Mouse (Mus musculus) stomach, embryonic 15.5 days (tissue): Measurements from ENCODE around the gene E2f1. TPM values are rescaled to one million over a fixed set of nuclear protein-coding genes. Genes with fewer than 3 reads are reported as not detected.

Experiments
- ATAC-seq: fragments of 200-750 bp; cut with Nextera tagmentation; 2 replicates; pipeline ENCODE4 v1.8.0; 2017; ENCODE audit warnings: low read depth, moderate number of reproducible peaks, moderate TSS enrichment; ENCODE audit not compliant: insufficient read depth, low FRiP score
- H3K27ac ChIP-seq: fragments of 300-500 bp; sonication (generic); 2 replicates; pipeline ENCODE4 v1.5.1; 2015; ENCODE audit warnings: mild to moderate bottlenecking, inconsistent platforms
- H3K27me3 ChIP-seq: fragments of 300-500 bp; sonication (generic); replicated peaks from 2 replicates; pipeline ENCODE4 v1.6.1; 2015; ENCODE audit warnings: inconsistent platforms
- H3K36me3 ChIP-seq: fragments of 300-500 bp; sonication (generic); 2 replicates; pipeline ENCODE4 v1.6.1; 2015; ENCODE audit warnings: inconsistent platforms
- H3K4me1 ChIP-seq: fragments of 300-500 bp; sonication (generic); 2 replicates; pipeline ENCODE4 v1.6.1; 2015; ENCODE audit warnings: inconsistent platforms
- H3K4me2 ChIP-seq: fragments of 300-500 bp; sonication (generic); 2 replicates; pipeline ENCODE4 v1.6.1; 2015; ENCODE audit warnings: mild to moderate bottlenecking, inconsistent platforms
- H3K4me3 ChIP-seq: fragments of 300-500 bp; sonication (generic); replicated peaks from 2 replicates; pipeline ENCODE4 v1.5.1; 2015; ENCODE audit warnings: inconsistent platforms
- H3K9ac ChIP-seq: fragments of 300-500 bp; sonication (generic); 2 replicates; pipeline ENCODE4 v1.6.1; 2015; ENCODE audit warnings: inconsistent platforms
- H3K9me3 ChIP-seq: fragments of 300-500 bp; sonication (generic); 2 replicates; pipeline ENCODE4 v1.6.1; 2016; ENCODE audit warnings: inconsistent platforms
- WGBS: fragments of 180-500 bp; shearing (Covaris S2); methylation state at CpG from one replicate; pipeline ENCODE4 v1.1.7; 2015; 5-methylcytosine and 5-hydroxymethylcytosine counted together
- polyA plus RNA-seq: library from polyadenylated mRNA; unstranded; fragments of >200 nt; fragmentation: Nextera tagmentation; extraction: Ambion mirVana; gene quantifications from 2 replicates; pipeline ENCODE4 v1.2.1, GENCODE M21; 2015

Gene E2f1
- 20.2 and 21.1 TPM in 2 replicates for polyA plus RNA-seq

GRCm38 (mm10) chr2:154569836-154570286 lies at the start of gene E2f1:
Gene E2f1 (minus strand): TSS chr2:154569892.
- WGBS, result under 1% methylated on average over 43 of the region's 44 CpGs
- H3K4me3 ChIP-seq, result peak within 1 kb of the TSS; percentile 89
- peak; percentile 97 for ATAC-seq

GRCm38 (mm10) chr2:154617061-154617460 lies 47.4 kb upstream of the E2f1 start:
- ATAC-seq, result no peak
- 89% methylated on average over 3 of the region's 3 CpGs for WGBS

More at GRCm38 (mm10) chr2:154569836-154570286, at the start of gene E2f1:
- peak within 1 kb of the TSS; percentile 84 for H3K4me2 ChIP-seq
- H3K36me3 ChIP-seq, result no peaks in the 10 kb centered on the region
- H3K9ac ChIP-seq, result peak within 1 kb of the TSS; percentile 45
- H3K4me1 ChIP-seq, result peaks cover 31% of the 10 kb centered on the region
- peak within 1 kb of the TSS; percentile 93 for H3K27ac ChIP-seq
- no peaks in the 10 kb centered on the region for H3K9me3 ChIP-seq
- H3K27me3 ChIP-seq, result no peaks in the 10 kb centered on the region

DNA sequence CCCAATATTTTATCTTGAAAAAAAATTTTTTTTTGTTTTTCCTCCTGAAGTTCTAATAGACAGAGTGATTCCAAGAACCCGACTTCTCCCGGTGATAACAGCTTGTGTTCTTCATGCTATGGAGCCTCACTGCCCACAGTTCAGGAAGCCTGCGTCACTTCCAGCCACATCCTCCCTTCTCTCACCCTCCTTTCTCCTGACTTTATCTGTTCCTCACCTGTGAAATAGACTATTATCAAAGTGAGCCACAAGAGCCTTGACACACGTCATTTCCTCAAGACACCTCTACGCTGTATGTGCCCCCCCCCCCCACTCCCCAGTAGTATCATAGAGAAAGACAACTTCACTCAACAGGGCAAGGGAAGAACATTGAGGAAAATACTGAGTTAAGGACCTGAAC lies 46.0 kb upstream of the E2f1 start:
- ATAC-seq, result no peak
- H3K4me3 ChIP-seq, result no peak overlapping the region
- H3K4me1 ChIP-seq, result peaks cover 5% of the 10 kb centered on the region; the same call in 1 of the 2 replicates
- no peak overlapping the region for H3K27ac ChIP-seq
- no peak overlapping the region for H3K9ac ChIP-seq
- H3K9me3 ChIP-seq, result no peaks in the 10 kb centered on the region
- H3K27me3 ChIP-seq, result no peaks in the 10 kb centered on the region
- 84% methylated on average over 5 of the region's 5 CpGs for WGBS
- no peak overlapping the region for H3K4me2 ChIP-seq
- no peaks in the 10 kb centered on the region for H3K36me3 ChIP-seq

More at GRCm38 (mm10) chr2:154617061-154617460, 47.4 kb upstream of the E2f1 start:
- Histone ChIP-seq H3K4me3 (no peak overlapping the region), H3K9me3 (no peaks in the 10 kb centered on the region), H3K4me2 (no peak overlapping the region), H3K27ac (no peak overlapping the region), H3K4me1 (peaks cover 5% of the 10 kb centered on the region; the same call in 1 of the 2 replicates), H3K27me3 (no peaks in the 10 kb centered on the region), H3K36me3 (no peaks in the 10 kb centered on the region), H3K9ac (no peak overlapping the region)

DNA sequence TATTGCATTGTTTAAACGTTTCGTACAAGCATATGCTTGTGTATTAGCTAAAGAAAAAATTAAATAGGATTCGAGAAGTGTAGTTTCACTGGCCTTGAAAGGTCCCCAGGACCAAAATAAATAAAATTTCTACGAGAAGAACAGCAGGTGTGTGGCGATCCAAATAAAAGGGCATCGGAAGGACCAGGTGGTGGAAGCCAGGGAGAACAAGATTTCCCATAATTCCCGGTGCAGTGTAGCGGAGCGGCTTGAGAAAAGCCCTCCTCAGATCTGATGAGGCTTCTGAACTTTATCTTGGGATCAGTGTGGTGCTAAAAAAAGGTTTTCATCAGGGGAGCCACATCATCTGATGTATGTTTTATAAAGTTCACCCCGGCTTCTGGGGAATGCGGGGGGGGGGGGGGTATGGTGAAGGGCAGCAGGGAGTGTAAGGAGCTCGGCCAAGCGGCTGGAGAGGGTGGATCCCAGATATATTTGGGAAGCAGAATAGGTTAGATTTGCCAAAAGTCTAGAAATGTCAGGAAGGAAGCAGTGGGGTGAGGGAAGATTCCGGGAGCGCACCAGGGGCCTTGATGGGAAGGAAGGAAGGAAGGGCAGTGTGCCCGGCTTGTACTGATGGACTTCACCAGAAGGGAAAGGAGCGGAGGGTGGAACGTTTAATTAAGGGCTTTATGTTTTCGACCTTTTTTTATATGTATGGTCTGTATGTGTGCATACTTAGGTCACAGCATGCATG lies 45.3 kb upstream of the E2f1 start:
- H3K36me3 ChIP-seq, result no peaks in the 10 kb centered on the region
- H3K27ac ChIP-seq, result peak overlapping the region; percentile 11; the same call in 1 of the 2 replicates
- no peak overlapping the region for H3K9ac ChIP-seq
- peak overlapping the region; percentile 20; the same call in 1 of the 2 replicates for H3K4me2 ChIP-seq
- 59% methylated on average over 19 of the region's 19 CpGs for WGBS
- H3K9me3 ChIP-seq, result no peaks in the 10 kb centered on the region
- no peak for ATAC-seq
- H3K27me3 ChIP-seq, result no peaks in the 10 kb centered on the region
- no peak overlapping the region for H3K4me3 ChIP-seq
- peaks cover 5% of the 10 kb centered on the region; the same call in 1 of the 2 replicates for H3K4me1 ChIP-seq

DNA sequence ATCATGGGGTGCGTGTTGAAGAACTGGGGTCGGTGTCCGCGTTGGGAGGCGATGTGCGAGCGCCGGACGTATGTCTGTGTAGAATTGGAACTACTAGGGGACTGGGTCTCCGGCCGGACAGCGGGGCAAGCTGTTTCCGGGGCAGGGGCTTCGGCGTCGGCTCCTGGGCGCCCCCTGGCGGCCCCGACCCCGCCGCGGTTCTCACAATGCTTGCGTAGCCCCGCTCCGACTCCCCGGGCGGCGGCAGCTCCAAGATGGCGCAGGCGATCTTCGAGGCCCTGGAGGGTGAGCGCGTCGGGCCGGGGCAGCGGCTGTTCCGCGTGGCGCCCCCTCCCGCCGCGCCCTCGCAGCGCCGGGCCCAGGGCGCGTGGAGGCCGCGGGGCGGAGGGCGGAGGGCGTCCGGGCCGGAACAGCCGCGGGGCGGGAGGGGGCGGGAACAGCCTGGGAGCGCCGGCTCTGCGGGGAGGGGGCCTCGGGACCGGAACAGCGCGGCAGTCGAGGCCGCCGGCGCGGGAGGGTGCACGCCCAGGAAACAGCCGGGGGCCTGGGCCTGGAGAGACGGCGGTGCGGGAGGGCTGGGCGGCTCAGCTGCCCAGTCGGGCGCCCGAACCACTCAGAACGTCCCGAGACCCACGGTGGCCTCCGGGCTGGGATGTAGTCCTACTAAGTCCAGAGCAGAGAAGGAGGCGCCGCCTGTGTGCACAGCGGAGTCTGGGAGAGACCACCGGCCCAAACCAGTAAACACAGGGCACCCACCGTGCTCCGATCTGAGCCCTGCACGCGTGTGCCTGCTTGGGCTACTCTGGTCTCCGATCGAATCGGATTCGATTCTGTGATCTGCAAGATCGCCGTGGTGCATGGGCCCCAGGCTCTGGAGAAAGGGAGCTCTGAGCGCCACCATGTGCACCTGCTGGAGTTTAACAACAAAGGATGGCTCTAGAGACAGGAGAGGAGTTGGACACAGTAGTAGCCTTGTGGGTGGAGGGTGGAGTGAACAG lies 43.7 kb upstream of the E2f1 start, which contains the start of the genes Zfp341 and 4930519P11Rik:
Zfp341 (plus strand) TSS at position 180 of the 998 bp plus-strand sequence.
4930519P11Rik (minus strand) TSS at position 320 of the 998 bp plus-strand sequence.
- H3K36me3 ChIP-seq, result no peaks in the 10 kb centered on the region

DNA sequence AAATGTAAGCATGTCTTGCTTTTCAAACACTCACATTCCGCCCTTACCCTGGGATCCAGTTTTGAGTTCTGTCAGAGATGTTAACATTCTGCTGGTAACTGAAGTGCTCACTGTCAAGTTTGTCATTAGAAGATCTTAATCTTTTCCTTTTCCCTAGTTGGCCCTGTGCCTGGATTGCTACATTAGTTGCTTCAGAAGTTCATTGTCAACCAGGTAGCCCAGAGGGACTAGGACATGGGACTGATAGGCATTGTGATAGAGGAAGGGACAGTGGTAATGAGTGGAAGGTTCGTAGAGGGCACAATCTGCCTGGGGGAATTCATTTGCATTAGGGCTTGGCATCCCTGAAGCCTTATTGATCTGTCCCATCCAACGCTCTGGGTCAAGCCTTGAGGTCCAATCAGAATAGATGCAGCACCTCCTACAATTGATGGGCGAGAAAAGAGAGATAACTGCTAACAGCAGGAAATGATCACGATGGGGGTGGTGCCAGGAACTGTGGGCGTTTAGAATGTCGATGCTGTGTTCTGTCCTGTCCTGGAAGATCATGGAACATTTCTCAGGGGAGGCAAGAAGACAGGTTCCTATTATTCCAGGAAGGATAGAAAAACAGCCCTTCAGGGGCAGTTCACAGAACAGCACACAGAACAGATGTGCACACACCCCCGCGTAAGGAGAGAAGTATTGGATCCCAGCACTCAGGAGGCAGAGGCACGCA lies 39.5 kb upstream of the E2f1 start:
- 60% methylated on average over 10 of the region's 10 CpGs for WGBS
- Histone ChIP-seq H3K4me3 (no peak overlapping the region), H3K36me3 (no peaks in the 10 kb centered on the region), H3K27me3 (no peaks in the 10 kb centered on the region), H3K27ac (no peak overlapping the region), H3K4me2 (no peak overlapping the region), H3K9me3 (no peaks in the 10 kb centered on the region), H3K9ac (no peak overlapping the region), H3K4me1 (peaks cover 5% of the 10 kb centered on the region; the same call in 1 of the 2 replicates)
- no peak for ATAC-seq

More for the DNA sequence above, 43.7 kb upstream of the E2f1 start, which contains the start of the genes Zfp341 and 4930519P11Rik:
- Histone ChIP-seq H3K27ac (peak within 1 kb of the TSS; percentile 95), H3K27me3 (no peaks in the 10 kb centered on the region), H3K9me3 (no peaks in the 10 kb centered on the region), H3K4me1 (peaks cover 5% of the 10 kb centered on the region; the same call in 1 of the 2 replicates), H3K4me2 (peak within 1 kb of the TSS; percentile 73), H3K4me3 (peak within 1 kb of the TSS; percentile 50), H3K9ac (peak within 1 kb of the TSS; percentile 62; the same call in 1 of the 2 replicates)
- under 1% methylated on average over 76 of the region's 98 CpGs for WGBS
- peak; percentile 94 for ATAC-seq

DNA sequence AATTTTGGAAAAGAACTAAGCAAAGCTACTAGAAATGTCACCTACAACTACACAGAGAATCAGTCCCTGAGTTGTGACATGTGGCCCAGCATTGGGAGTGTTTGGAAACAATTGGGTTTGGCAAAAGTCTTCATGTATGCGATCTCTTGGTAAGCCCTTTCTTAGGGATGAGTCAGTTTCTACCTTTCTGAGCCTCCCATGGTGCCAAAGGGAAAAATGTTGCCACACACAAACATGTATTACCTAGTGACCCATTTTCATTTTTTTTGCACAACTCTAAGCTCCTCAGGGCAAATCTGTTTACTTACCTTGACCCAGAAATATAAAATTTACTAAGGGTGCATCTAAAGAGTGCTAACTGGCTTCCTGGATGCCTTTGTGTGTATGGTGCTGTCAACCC lies 37.3 kb upstream of the E2f1 start:
- Histone ChIP-seq H3K4me2 (no peak overlapping the region), H3K9ac (no peak overlapping the region), H3K4me3 (no peak overlapping the region), H3K27me3 (no peaks in the 10 kb centered on the region), H3K9me3 (no peaks in the 10 kb centered on the region), H3K27ac (no peak overlapping the region), H3K36me3 (no peaks in the 10 kb centered on the region), H3K4me1 (peaks cover 10% of the 10 kb centered on the region; the same call in 1 of the 2 replicates)
- 82% methylated on average over 1 of the region's 1 CpGs for WGBS
- no peak for ATAC-seq

DNA sequence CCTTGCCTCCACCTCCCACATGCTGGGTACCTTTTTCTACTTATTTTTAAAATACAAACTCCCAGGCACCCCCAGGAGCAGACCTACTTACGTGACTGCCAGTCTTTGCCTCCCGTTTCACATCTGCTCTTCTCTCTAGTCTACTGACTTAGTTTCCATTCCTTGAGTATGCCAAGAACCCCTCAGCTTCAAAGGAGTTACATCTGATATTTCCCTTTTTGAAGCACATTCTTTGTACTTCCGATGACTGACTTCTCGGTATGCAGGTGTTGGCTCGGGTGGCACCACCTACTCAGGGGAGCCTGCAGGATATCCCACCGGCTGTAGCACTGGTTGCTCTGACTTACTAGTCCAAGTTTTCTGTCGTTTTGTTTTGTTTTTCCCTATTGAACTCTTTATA lies 34.5 kb upstream of the E2f1 start:
- no peak for ATAC-seq
- H3K9ac ChIP-seq, result no peak overlapping the region

DNA sequence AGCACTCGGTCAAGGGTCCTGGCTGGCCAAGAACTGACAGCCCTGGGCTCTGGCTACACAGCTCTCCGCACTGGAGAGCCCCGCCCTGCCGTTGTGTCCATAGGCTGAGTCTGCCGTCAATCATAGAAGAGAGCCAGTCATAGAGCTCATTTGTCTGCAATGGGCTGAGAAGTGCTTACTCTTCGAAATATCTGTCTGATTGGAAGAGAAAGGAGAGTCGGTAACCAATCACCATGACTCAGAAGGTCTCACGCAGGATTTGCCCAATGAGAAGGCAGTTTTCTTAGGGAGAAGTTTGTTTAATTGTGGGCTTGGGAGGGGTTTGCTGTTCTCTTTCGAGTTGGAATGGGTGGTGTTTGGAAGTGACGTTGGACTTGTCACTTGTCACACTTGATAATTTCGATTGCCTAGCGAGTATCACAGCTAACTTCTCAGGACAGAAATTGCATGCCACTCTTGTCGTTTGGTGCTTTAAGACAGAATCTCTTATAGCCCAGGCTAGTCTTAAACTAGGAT lies 34.0 kb upstream of the E2f1 start, which contains the start of gene Pxmp4:
Pxmp4 (minus strand) TSS at position 71 of the 516 bp plus-strand sequence.
- WGBS, result under 1% methylated on average over 13 of the region's 13 CpGs
- H3K27me3 ChIP-seq, result no peaks in the 10 kb centered on the region

More for the DNA sequence above, 34.5 kb upstream of the E2f1 start:
- peak overlapping the region; percentile 80 for H3K4me3 ChIP-seq
- no peaks in the 10 kb centered on the region for H3K27me3 ChIP-seq
- H3K4me1 ChIP-seq, result peaks cover 10% of the 10 kb centered on the region; the same call in 1 of the 2 replicates
- peak overlapping the region; percentile 32; the same call in 1 of the 2 replicates for H3K27ac ChIP-seq
- H3K9me3 ChIP-seq, result no peaks in the 10 kb centered on the region
- WGBS, result 28% methylated on average over 7 of the region's 7 CpGs
- H3K36me3 ChIP-seq, result no peaks in the 10 kb centered on the region
- peak overlapping the region; percentile 60 for H3K4me2 ChIP-seq

GRCm38 (mm10) chr2:154603007-154603637 lies 33.4 kb upstream of the E2f1 start:
- peak overlapping the region; percentile 84 for H3K9ac ChIP-seq
- 14% methylated on average over 22 of the region's 22 CpGs for whole genome bisulfite sequencing
- no peak; the same call in 1 of the 2 replicates for ATAC-seq
- H3K4me2 ChIP-seq, result peak overlapping the region; percentile 60
- H3K4me3 ChIP-seq, result peak overlapping the region; percentile 80
- no peaks in the 10 kb centered on the region for H3K9me3 ChIP-seq
- no peaks in the 10 kb centered on the region for H3K27me3 ChIP-seq
- H3K27ac ChIP-seq, result peak overlapping the region; percentile 58
- H3K4me1 ChIP-seq, result peaks cover 10% of the 10 kb centered on the region; the same call in 1 of the 2 replicates
- no peaks in the 10 kb centered on the region for H3K36me3 ChIP-seq

More for the DNA sequence above, 34.0 kb upstream of the E2f1 start, which contains the start of gene Pxmp4:
- no peaks in the 10 kb centered on the region for H3K9me3 ChIP-seq
- H3K4me3 ChIP-seq, result peak within 1 kb of the TSS; percentile 80
- H3K4me1 ChIP-seq, result peaks cover 10% of the 10 kb centered on the region; the same call in 1 of the 2 replicates
- peak within 1 kb of the TSS; percentile 58 for H3K27ac ChIP-seq
- H3K4me2 ChIP-seq, result peak within 1 kb of the TSS; percentile 60
- H3K9ac ChIP-seq, result peak within 1 kb of the TSS; percentile 84
- no peaks in the 10 kb centered on the region for H3K36me3 ChIP-seq
- ATAC-seq, result peak; percentile 100
